Mouse (Mus musculus): ENCODE results near the gene Dgkd. TPM values are rescaled to one million over a fixed set of nuclear protein-coding genes. Genes with fewer than 3 reads are reported as not detected.

Dgkd gene
- polyA plus RNA-seq, 1 experiment from 2014 or later, result 30.0 TPM

- peak; percentile 59; the same call in 1 of the 2 replicates for ATAC-seq (ENCODE audit: insufficient read depth, low FRiP score)
- Histone ChIP-seq H3K4me3 (replicated peaks; ENCODE audit: low read length) (no peak overlapping the region), H3K9ac (ENCODE audit: low read length) (no peak overlapping the region), H3K9me3 (replicated peaks; ENCODE audit: control insufficient read depth, low read length) (no peaks in the 10 kb centered on the region), H3K36me3 (ENCODE audit: control insufficient read depth, insufficient read depth, low read length) (no peaks in the 10 kb centered on the region), H3K4me1 (ENCODE audit: control insufficient read depth, insufficient read depth, low read length) (peaks cover 10% of the 10 kb centered on the region), H3K27me3 (ENCODE audit: control insufficient read depth, insufficient read depth, low read length) (no peaks in the 10 kb centered on the region), H3K4me2 (ENCODE audit: low read depth, low read length) (no peak overlapping the region), H3K27ac (ENCODE audit: low read length) (peak overlapping the region; percentile 13; the same call in 1 of the 2 replicates)
- 23% methylated on average over 2 of the region's 2 CpGs for WGBS
These were observed 6.1 kb upstream of the Dgkd start for GRCm38 (mm10) chr1:87846801-87847474.

GRCm38 (mm10) chr1:87847475-87848168 is 5.5 kb upstream of the Dgkd start:
- peaks cover 12% of the 10 kb centered on the region for H3K4me1 ChIP-seq (ENCODE audit: control insufficient read depth, insufficient read depth, low read length)
- H3K4me3 ChIP-seq (replicated peaks; ENCODE audit: low read length), result no peak overlapping the region
- peak overlapping the region; percentile 6; the same call in 1 of the 2 replicates for H3K27ac ChIP-seq (ENCODE audit: low read length)
- H3K36me3 ChIP-seq (ENCODE audit: control insufficient read depth, insufficient read depth, low read length), result no peaks in the 10 kb centered on the region
- H3K27me3 ChIP-seq (ENCODE audit: control insufficient read depth, insufficient read depth, low read length), result no peaks in the 10 kb centered on the region
- no peaks in the 10 kb centered on the region for H3K9me3 ChIP-seq (replicated peaks; ENCODE audit: control insufficient read depth, low read length)
- ATAC-seq (ENCODE audit: insufficient read depth, low FRiP score), result no peak
- WGBS, result 19% methylated on average over 4 of the region's 4 CpGs
- no peak overlapping the region for H3K4me2 ChIP-seq (ENCODE audit: low read depth, low read length)
- no peak overlapping the region for H3K9ac ChIP-seq (ENCODE audit: low read length)

- no peak overlapping the region for H3K4me3 ChIP-seq (replicated peaks; ENCODE audit: low read length)
- H3K27me3 ChIP-seq (ENCODE audit: control insufficient read depth, insufficient read depth, low read length), result no peaks in the 10 kb centered on the region
- H3K4me1 ChIP-seq (ENCODE audit: control insufficient read depth, insufficient read depth, low read length), result peaks cover 14% of the 10 kb centered on the region
- WGBS, result 30% methylated on average over 11 of the region's 11 CpGs
- ATAC-seq (ENCODE audit: insufficient read depth, low FRiP score), result no peak
- H3K27ac ChIP-seq (ENCODE audit: low read length), result no peak overlapping the region
- no peaks in the 10 kb centered on the region for H3K36me3 ChIP-seq (ENCODE audit: control insufficient read depth, insufficient read depth, low read length)
- no peak overlapping the region for H3K9ac ChIP-seq (ENCODE audit: low read length)
- no peak overlapping the region for H3K4me2 ChIP-seq (ENCODE audit: low read depth, low read length)
- H3K9me3 ChIP-seq (replicated peaks; ENCODE audit: control insufficient read depth, low read length), result no peaks in the 10 kb centered on the region
These were observed 4.7 kb upstream of the Dgkd start for GRCm38 (mm10) chr1:87848237-87848996.

GRCm38 (mm10) chr1:87849278-87849677 is 3.8 kb upstream of the Dgkd start:
- ATAC-seq (ENCODE audit: insufficient read depth, low FRiP score), result no peak
- Histone ChIP-seq H3K27me3 (ENCODE audit: control insufficient read depth, insufficient read depth, low read length) (no peaks in the 10 kb centered on the region), H3K4me1 (ENCODE audit: control insufficient read depth, insufficient read depth, low read length) (peaks cover 18% of the 10 kb centered on the region), H3K4me3 (replicated peaks; ENCODE audit: low read length) (no peak overlapping the region), H3K4me2 (ENCODE audit: low read depth, low read length) (no peak overlapping the region), H3K27ac (ENCODE audit: low read length) (no peak overlapping the region), H3K9me3 (replicated peaks; ENCODE audit: control insufficient read depth, low read length) (no peaks in the 10 kb centered on the region), H3K36me3 (ENCODE audit: control insufficient read depth, insufficient read depth, low read length) (no peaks in the 10 kb centered on the region), H3K9ac (ENCODE audit: low read length) (no peak overlapping the region)
- 62% methylated on average over 5 of the region's 5 CpGs for WGBS

- no peak overlapping the region for H3K27ac ChIP-seq (ENCODE audit: low read length)
- H3K4me3 ChIP-seq (replicated peaks; ENCODE audit: low read length), result no peak overlapping the region
- ATAC-seq (ENCODE audit: insufficient read depth, low FRiP score), result no peak
- H3K27me3 ChIP-seq (ENCODE audit: control insufficient read depth, insufficient read depth, low read length), result no peaks in the 10 kb centered on the region
- no peak overlapping the region for H3K4me2 ChIP-seq (ENCODE audit: low read depth, low read length)
- no peak overlapping the region for H3K9ac ChIP-seq (ENCODE audit: low read length)
- WGBS, result 86% methylated on average over 3 of the region's 3 CpGs
- H3K9me3 ChIP-seq (replicated peaks; ENCODE audit: control insufficient read depth, low read length), result no peaks in the 10 kb centered on the region
- H3K4me1 ChIP-seq (ENCODE audit: control insufficient read depth, insufficient read depth, low read length), result peaks cover 29% of the 10 kb centered on the region
- H3K36me3 ChIP-seq (ENCODE audit: control insufficient read depth, insufficient read depth, low read length), result no peaks in the 10 kb centered on the region
These were observed 1.7 kb upstream of the Dgkd start for GRCm38 (mm10) chr1:87851344-87851743.

- no peak for ATAC-seq (ENCODE audit: insufficient read depth, low FRiP score)
- Histone ChIP-seq H3K27ac (ENCODE audit: low read length) (peak overlapping the region; percentile 47), H3K36me3 (ENCODE audit: control insufficient read depth, insufficient read depth, low read length) (no peaks in the 10 kb centered on the region), H3K4me1 (ENCODE audit: control insufficient read depth, insufficient read depth, low read length) (peaks cover 29% of the 10 kb centered on the region), H3K9me3 (replicated peaks; ENCODE audit: control insufficient read depth, low read length) (no peaks in the 10 kb centered on the region), H3K4me3 (replicated peaks; ENCODE audit: low read length) (peak overlapping the region; percentile 89), H3K4me2 (ENCODE audit: low read depth, low read length) (peak overlapping the region; percentile 99), H3K9ac (ENCODE audit: low read length) (peak overlapping the region; percentile 93), H3K27me3 (ENCODE audit: control insufficient read depth, insufficient read depth, low read length) (no peaks in the 10 kb centered on the region)
- 51% methylated on average over 5 of the region's 5 CpGs for WGBS
These were observed 851 bp upstream of the Dgkd start for GRCm38 (mm10) chr1:87852081-87852790.

- WGBS, result under 1% methylated on average over 44 of the region's 48 CpGs
- peak overlapping the region; percentile 99 for H3K4me2 ChIP-seq (ENCODE audit: low read depth, low read length)
- peak; percentile 31; the same call in 1 of the 2 replicates for ATAC-seq (ENCODE audit: insufficient read depth, low FRiP score)
- H3K9me3 ChIP-seq (replicated peaks; ENCODE audit: control insufficient read depth, low read length), result no peaks in the 10 kb centered on the region
- H3K36me3 ChIP-seq (ENCODE audit: control insufficient read depth, insufficient read depth, low read length), result no peaks in the 10 kb centered on the region
- H3K9ac ChIP-seq (ENCODE audit: low read length), result peak overlapping the region; percentile 93
- peak overlapping the region; percentile 89 for H3K4me3 ChIP-seq (replicated peaks; ENCODE audit: low read length)
- H3K27me3 ChIP-seq (ENCODE audit: control insufficient read depth, insufficient read depth, low read length), result no peaks in the 10 kb centered on the region
- H3K27ac ChIP-seq (ENCODE audit: low read length), result peak overlapping the region; percentile 49
- peaks cover 19% of the 10 kb centered on the region for H3K4me1 ChIP-seq (ENCODE audit: control insufficient read depth, insufficient read depth, low read length)
These were observed 694 bp downstream of the Dgkd start for GRCm38 (mm10) chr1:87853601-87854361.

- no peaks in the 10 kb centered on the region for H3K27me3 ChIP-seq (ENCODE audit: control insufficient read depth, insufficient read depth, low read length)
- 0 out of 2 replicates have a peak overlapping the region, but pooled peaks have one; percentile 49 for H3K27ac ChIP-seq (ENCODE audit: low read length)
- no peak for ATAC-seq (ENCODE audit: insufficient read depth, low FRiP score)
These were observed 1.3 kb downstream of the Dgkd start for GRCm38 (mm10) chr1:87854411-87854810.

More at GRCm38 (mm10) chr1:87854411-87854810, 1.3 kb downstream of the Dgkd start:
- peaks cover 24% of the 10 kb centered on the region for H3K4me1 ChIP-seq (ENCODE audit: control insufficient read depth, insufficient read depth, low read length)
- 20% methylated on average over 6 of the region's 6 CpGs for WGBS
- H3K9ac ChIP-seq (ENCODE audit: low read length), result peak overlapping the region; percentile 93
- H3K4me2 ChIP-seq (ENCODE audit: low read depth, low read length), result peak overlapping the region; percentile 99
- H3K9me3 ChIP-seq (replicated peaks; ENCODE audit: control insufficient read depth, low read length), result no peaks in the 10 kb centered on the region
- H3K36me3 ChIP-seq (ENCODE audit: control insufficient read depth, insufficient read depth, low read length), result no peaks in the 10 kb centered on the region
- peak overlapping the region; percentile 89 for H3K4me3 ChIP-seq (replicated peaks; ENCODE audit: low read length)

Data from stomach, embryonic 16.5 days (tissue).